Mouse (Mus musculus) midbrain, embryonic 13.5 days (tissue): Measurements from ENCODE around the gene Impdh2. TPM values are rescaled to one million over a fixed set of nuclear protein-coding genes. Genes with fewer than 3 reads are reported as not detected.

Source experiments
- ATAC-seq: fragments of 200-750 bp; cut with Nextera tagmentation; 2 replicates; pipeline ENCODE4 v1.8.0; 2017; ENCODE audit warnings: mild to moderate bottlenecking, moderate TSS enrichment, moderate library complexity
- H3K27ac ChIP-seq: fragments of 300-500 bp; sonication (generic); 2 replicates; pipeline ENCODE4 v1.5.1; 2015; ENCODE audit warnings: inconsistent platforms, mild to moderate bottlenecking, moderate library complexity
- H3K27me3 ChIP-seq: fragments of 300-500 bp; sonication (generic); 2 replicates; pipeline ENCODE4 v1.6.1; 2015; ENCODE audit warnings: mild to moderate bottlenecking, inconsistent platforms
- H3K36me3 ChIP-seq: fragments of 300-500 bp; sonication (generic); 2 replicates; pipeline ENCODE4 v1.6.1; 2015; ENCODE audit warnings: mild to moderate bottlenecking, inconsistent platforms
- H3K4me1 ChIP-seq: fragments of 300-500 bp; sonication (generic); replicated peaks from 2 replicates; pipeline ENCODE4 v1.6.1; 2015; ENCODE audit warnings: inconsistent platforms
- H3K4me2 ChIP-seq: fragments of 300-500 bp; sonication (generic); replicated peaks from 2 replicates; pipeline ENCODE4 v1.6.1; 2015; ENCODE audit warnings: moderate library complexity, mild to moderate bottlenecking, inconsistent platforms
- H3K4me3 ChIP-seq: fragments of 300-500 bp; sonication (generic); replicated peaks from 2 replicates; pipeline ENCODE4 v1.5.1; 2015; ENCODE audit warnings: mild to moderate bottlenecking, inconsistent platforms
- H3K9ac ChIP-seq: fragments of 300-500 bp; sonication (generic); replicated peaks from 2 replicates; pipeline ENCODE4 v1.6.1; 2015; ENCODE audit warnings: mild to moderate bottlenecking, inconsistent platforms
- H3K9me3 ChIP-seq: fragments of 300-500 bp; sonication (generic); 2 replicates; pipeline ENCODE4 v1.6.1; 2016; ENCODE audit warnings: mild to moderate bottlenecking, inconsistent platforms
- WGBS: fragments of 180-500 bp; shearing (Covaris S2); methylation state at CpG from one replicate; pipeline ENCODE4 v1.1.7; 2015; 5-methylcytosine and 5-hydroxymethylcytosine counted together
- polyA plus RNA-seq: library from polyadenylated mRNA; unstranded; fragments of >200 nt; fragmentation: Nextera tagmentation; extraction: Ambion mirVana; gene quantifications from 2 replicates; pipeline ENCODE4 v1.2.1, GENCODE M21; 2015

Gene Impdh2
- polyA plus RNA-seq, result 108 and 115 TPM in 2 replicates

DNA sequence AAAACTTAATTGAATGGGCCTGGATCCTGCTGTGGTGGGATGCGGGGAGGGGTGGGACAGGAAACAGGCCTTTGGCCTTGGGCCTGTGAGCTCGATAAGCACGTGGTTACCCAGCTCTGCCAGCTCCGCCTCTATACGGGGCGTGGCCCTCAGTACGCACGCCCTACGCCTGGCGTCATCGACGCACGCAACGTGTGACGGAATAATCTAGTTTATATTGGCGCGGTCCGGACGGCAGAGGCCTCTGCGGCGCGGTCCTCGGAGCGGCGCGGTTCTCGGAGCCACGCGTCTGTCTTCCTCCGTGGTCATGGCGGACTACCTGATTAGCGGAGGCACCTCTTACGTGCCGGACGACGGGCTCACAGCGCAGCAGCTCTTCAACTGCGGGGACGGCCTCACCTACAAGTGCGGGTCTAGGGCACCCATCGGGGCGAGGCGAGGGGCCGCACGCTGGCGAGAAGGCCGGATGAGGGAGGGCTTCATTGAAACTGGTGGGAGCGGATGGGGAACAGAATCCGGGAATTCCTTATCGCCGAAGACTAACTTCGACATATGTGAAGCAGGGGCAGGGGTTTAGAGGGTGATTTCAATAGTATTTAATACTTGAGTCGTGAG, at the start of gene Impdh2:
Gene Impdh2 (plus strand): TSS at position 60 of the 615 bp plus-strand sequence.
- Histone ChIP-seq H3K4me3 (peak within 1 kb of the TSS; percentile 59), H3K36me3 (peaks cover 79% of the 10 kb centered on the region), H3K4me1 (peaks cover 14% of the 10 kb centered on the region), H3K9me3 (no peaks in the 10 kb centered on the region), H3K4me2 (peak within 1 kb of the TSS; percentile 80), H3K27me3 (no peaks in the 10 kb centered on the region), H3K27ac (peak within 1 kb of the TSS; percentile 74), H3K9ac (peak within 1 kb of the TSS; percentile 82)
- WGBS, result under 1% methylated on average over 53 of the region's 53 CpGs
- peak; percentile 99 for ATAC-seq

DNA sequence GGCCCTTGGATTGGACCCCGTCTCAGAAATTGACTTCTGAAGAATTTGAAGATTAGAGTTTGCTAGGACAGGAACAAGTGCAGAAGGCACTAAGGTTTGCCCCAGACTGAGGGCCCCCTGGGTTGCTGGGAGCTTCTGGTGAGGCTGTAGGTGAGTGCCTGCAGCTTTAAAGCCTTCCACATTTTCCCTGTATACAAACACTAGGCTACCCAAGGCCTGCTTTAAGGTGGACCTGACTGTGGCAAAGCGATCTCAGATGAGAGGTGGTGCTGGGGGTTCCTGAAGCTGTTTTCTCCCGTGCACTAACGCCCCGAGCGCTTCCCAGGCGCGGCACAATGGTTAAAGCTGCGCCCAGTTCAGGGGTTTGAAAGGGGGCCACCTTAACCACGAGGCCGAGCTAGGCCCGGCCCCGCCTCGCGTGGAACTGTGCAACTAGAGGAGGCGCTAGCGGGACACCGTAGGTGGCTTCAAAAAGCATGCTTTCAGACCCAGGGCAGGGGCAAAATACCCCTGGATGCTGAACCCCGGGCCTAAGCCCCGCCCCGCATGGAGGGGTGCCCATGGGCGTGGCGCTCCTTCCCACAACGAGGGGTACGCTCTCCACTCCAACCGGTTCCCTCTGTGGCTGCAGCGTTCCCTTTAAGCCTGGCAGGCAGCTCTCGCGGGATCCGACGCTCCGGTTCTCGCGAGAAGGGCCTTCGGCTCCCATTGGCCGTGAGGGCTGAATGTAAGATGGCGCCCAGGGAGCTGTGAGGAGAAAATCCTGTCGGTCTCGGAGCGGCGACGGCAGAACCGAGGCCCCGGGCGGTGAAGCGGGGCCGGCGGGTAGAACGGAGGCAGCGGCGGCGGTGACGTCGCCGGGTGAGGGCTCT, 43.5 kb upstream of the Impdh2 start, which contains the start of gene Qrich1:
Gene Qrich1 (plus strand): TSS at position 427 of the 872 bp plus-strand sequence.
- H3K4me1 ChIP-seq, result peaks cover 31% of the 10 kb centered on the region
- 1% methylated on average over 55 of the region's 55 CpGs for WGBS
- peak; percentile 96 for ATAC-seq

DNA sequence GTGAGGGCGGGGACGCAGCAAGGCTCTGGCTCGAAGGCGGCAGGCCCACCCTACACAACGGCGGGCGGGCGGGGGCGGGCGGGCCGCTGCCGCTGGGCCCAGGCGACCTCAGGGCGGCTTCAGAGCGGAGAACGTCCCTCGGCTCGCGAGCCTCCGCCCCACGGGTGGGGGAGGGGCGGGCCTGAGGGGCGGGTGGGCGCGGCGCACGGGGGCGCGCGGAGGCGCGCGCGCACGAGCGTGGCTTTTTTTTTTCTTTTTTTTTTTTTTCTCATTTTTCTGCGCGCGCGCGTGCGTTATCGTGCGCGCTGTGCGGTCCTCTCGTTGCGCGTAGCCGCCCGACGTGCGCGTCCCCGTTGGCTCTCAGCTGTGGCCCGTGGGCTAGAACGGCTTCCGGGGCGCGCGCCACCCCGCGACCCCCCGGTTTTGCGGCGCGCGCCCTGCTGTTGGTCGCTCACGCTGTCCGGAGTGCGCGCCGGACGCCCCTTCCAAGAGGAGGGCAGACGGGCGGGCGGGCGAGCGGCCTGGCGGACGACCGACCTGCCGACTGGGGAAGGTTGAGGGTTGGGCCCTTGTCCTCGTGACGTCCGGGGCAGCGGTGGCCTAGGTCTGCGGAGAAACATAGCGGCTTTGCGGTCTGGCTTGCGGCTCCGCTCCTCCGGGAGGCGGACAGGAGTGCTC, 42.7 kb upstream of the Impdh2 start:
- Histone ChIP-seq H3K9me3 (no peaks in the 10 kb centered on the region), H3K4me2 (peak overlapping the region; percentile 79), H3K4me3 (peak overlapping the region; percentile 96), H3K9ac (peak overlapping the region; percentile 93), H3K4me1 (peaks cover 38% of the 10 kb centered on the region), H3K36me3 (peaks cover 34% of the 10 kb centered on the region), H3K27ac (peak overlapping the region; percentile 99), H3K27me3 (no peaks in the 10 kb centered on the region)
- ATAC-seq, result peak; percentile 88
- under 1% methylated on average over 76 of the region's 95 CpGs for WGBS

More for the DNA sequence above, 43.5 kb upstream of the Impdh2 start, which contains the start of gene Qrich1:
- H3K9me3 ChIP-seq, result no peaks in the 10 kb centered on the region
- peak within 1 kb of the TSS; percentile 79 for H3K4me2 ChIP-seq
- H3K27me3 ChIP-seq, result no peaks in the 10 kb centered on the region
- H3K36me3 ChIP-seq, result peaks cover 41% of the 10 kb centered on the region
- peak within 1 kb of the TSS; percentile 96 for H3K4me3 ChIP-seq
- H3K9ac ChIP-seq, result peak within 1 kb of the TSS; percentile 93
- H3K27ac ChIP-seq, result peak within 1 kb of the TSS; percentile 99

DNA sequence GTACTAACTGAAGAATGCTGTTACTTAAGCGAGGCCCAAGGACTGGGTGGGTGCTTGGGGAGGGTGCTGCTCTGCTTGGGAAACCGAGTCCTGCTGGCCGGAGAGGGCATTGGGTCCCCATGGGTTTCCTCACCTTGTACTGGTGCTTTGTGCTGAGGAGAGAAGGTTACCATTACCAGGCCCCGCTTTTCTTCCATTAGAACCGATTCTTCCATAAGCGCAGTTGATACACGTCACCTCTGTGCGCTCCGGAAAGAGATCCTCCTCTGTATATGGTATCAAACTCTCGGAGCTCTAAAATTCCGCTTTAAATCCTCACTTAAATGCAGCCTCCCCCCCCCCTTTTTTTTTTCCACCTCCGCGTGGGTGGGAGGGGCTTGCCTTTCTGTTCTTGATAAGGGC, 42.2 kb upstream of the Impdh2 start:
- Histone ChIP-seq H3K36me3 (peaks cover 28% of the 10 kb centered on the region), H3K27ac (peak overlapping the region; percentile 99), H3K4me3 (peak overlapping the region; percentile 96), H3K27me3 (no peaks in the 10 kb centered on the region), H3K4me1 (peaks cover 38% of the 10 kb centered on the region), H3K4me2 (peak overlapping the region; percentile 79), H3K9me3 (no peaks in the 10 kb centered on the region), H3K9ac (peak overlapping the region; percentile 93)
- 0% methylated on average over 13 of the region's 13 CpGs for WGBS
- no peak for ATAC-seq

DNA sequence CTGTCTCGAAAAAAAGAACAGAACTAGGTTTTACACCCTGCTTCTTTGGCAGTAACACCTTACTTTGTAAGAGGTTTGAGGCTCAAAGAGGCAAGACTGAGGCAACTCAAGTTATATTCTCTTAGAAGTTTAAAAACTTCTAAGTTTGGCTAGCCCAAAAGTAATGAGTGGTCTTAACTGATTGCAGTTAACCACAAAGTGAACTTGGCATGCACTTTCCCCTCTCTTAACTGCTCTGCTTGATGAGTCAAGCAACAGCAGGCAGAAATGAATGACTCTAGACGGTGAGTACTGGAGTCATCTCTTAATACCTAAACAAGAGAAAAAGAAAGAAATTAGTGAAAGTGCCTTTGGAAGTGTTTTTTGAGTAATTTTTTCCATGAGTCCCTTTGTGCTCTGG, 38.5 kb upstream of the Impdh2 start:
- no peaks in the 10 kb centered on the region for H3K27me3 ChIP-seq
- no peak overlapping the region for H3K9ac ChIP-seq
- WGBS, result 93% methylated on average over 2 of the region's 2 CpGs
- no peak for ATAC-seq
- no peak overlapping the region for H3K27ac ChIP-seq
- H3K36me3 ChIP-seq, result peaks cover 7% of the 10 kb centered on the region; the same call in 1 of the 2 replicates
- H3K4me1 ChIP-seq, result peaks cover 31% of the 10 kb centered on the region
- H3K4me2 ChIP-seq, result no peak overlapping the region
- no peaks in the 10 kb centered on the region for H3K9me3 ChIP-seq
- no peak overlapping the region for H3K4me3 ChIP-seq

DNA sequence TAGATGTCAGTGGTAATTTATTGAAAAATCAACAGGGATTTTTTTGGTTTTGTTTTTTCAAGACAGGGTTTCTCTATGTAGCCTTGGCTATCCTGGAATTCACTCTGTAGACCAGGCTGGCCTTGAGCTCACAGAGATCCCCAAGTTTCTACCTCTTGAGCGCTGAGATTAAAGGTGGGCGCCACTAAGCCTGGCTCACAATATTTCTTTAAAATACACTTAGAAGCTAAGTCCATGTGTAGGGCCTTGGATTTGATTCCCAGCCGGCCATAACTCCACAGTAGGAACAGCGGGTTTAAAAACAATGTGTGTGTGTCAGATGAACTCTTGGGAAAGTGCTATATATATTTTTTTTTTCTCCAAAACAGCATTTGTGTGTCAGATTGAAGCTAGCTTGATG, 36.7 kb upstream of the Impdh2 start:
- H3K9me3 ChIP-seq, result no peaks in the 10 kb centered on the region
- ATAC-seq, result no peak
- no peak overlapping the region for H3K4me3 ChIP-seq
- H3K4me1 ChIP-seq, result peaks cover 31% of the 10 kb centered on the region
- H3K4me2 ChIP-seq, result no peak overlapping the region
- H3K36me3 ChIP-seq, result peaks cover 10% of the 10 kb centered on the region
- no peak overlapping the region for H3K9ac ChIP-seq
- no peaks in the 10 kb centered on the region for H3K27me3 ChIP-seq
- 94% methylated on average over 4 of the region's 4 CpGs for WGBS
- no peak overlapping the region for H3K27ac ChIP-seq

DNA sequence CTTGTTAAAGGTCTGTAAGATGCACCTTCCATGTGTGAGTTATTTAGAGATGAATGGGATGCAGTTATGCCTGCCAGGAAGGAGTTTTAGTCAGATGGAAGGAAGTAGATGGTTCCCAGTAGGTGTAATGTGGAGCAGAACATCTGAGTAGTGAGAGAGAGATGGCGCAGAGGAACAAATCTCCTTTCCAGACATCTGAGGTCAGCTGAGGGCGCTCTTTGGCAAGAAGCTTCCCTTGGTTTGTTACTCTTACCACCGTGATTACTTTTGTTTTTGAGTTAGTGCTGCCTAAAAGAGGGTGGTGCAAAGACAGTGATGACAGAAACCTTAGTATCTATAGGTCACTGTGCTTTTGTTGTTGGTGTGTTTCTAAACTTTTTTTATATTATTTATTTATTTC, 34.7 kb upstream of the Impdh2 start:
- Histone ChIP-seq H3K4me3 (no peak overlapping the region), H3K9me3 (no peaks in the 10 kb centered on the region), H3K4me2 (no peak overlapping the region), H3K36me3 (peaks cover 30% of the 10 kb centered on the region), H3K27ac (no peak overlapping the region), H3K27me3 (no peaks in the 10 kb centered on the region), H3K4me1 (peaks cover 13% of the 10 kb centered on the region), H3K9ac (no peak overlapping the region)
- ATAC-seq, result no peak
- WGBS, result 91% methylated on average over 3 of the region's 3 CpGs

DNA sequence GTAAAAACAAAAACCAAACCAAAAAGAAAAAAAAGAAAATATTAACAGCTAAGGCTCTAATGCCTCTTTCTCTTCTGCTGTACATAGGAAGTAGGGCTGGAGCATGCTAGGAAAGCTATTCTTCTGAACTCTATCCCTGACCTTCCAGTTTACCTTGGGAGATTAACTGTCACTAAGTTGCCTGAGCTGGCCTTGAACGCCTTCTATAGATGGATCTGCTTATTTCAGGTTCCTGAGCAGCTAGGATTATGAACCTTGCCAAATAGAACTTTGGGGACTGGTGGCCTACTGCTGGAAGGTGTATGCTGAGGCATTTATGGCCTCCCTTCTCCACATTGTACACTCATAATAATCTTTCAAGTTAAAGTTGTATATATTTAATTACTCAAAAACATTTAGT, 29.1 kb upstream of the Impdh2 start:
- H3K36me3 ChIP-seq, result peaks cover 76% of the 10 kb centered on the region
- WGBS, result 89% methylated on average over 1 of the region's 1 CpGs
- no peak overlapping the region for H3K4me2 ChIP-seq

DNA sequence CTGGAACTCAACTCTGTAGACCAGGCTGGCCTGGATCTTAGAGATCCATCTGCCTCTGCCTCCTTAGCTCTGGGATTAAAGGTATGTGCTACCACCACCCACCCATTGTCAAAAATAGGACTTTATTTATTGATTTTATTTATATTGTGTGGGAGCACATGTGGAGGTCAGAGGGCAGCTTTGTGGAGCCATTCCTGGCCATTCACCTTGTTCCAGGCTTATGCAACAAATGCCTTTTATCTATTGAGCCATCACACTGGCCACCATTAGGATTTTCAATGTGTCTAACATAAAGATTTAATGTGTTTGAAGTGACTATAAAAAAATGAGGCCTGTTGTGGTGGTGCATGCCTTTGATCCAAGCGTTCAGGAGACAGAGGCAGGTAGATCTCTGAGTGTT, 28.6 kb upstream of the Impdh2 start:
- no peak overlapping the region for H3K27ac ChIP-seq
- H3K4me1 ChIP-seq, result no peaks in the 10 kb centered on the region
- no peak for ATAC-seq
- H3K4me2 ChIP-seq, result no peak overlapping the region
- no peak overlapping the region for H3K9ac ChIP-seq
- H3K4me3 ChIP-seq, result no peak overlapping the region
- WGBS, result 94% methylated on average over 1 of the region's 1 CpGs
- H3K9me3 ChIP-seq, result no peaks in the 10 kb centered on the region
- H3K36me3 ChIP-seq, result peaks cover 81% of the 10 kb centered on the region
- no peaks in the 10 kb centered on the region for H3K27me3 ChIP-seq

More for the DNA sequence above, 29.1 kb upstream of the Impdh2 start:
- Histone ChIP-seq H3K4me1 (no peaks in the 10 kb centered on the region), H3K4me3 (no peak overlapping the region), H3K27ac (no peak overlapping the region), H3K9ac (no peak overlapping the region), H3K9me3 (no peaks in the 10 kb centered on the region), H3K27me3 (no peaks in the 10 kb centered on the region)
- no peak for ATAC-seq

DNA sequence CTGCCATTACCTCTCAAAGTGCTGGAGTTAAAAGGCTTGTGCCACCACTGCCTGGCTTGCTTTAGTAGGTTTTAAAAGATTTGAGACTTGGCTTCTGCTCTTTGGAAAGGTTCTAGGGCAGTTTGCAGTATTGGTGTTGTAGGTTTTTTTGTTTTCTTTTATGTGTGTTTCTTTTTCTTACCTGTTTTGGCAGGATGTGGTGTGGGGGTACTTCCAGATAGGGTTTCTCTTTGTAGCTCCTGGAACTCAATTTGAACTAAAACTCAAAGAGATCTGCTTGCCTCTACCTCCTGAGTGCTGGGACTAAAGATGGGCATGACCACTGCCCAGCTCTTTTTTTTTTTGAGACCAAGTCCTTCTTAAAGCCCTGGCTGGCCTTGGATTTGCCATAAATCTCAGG, 19.2 kb upstream of the Impdh2 start:
- peaks cover 92% of the 10 kb centered on the region for H3K36me3 ChIP-seq
- H3K4me1 ChIP-seq, result no peaks in the 10 kb centered on the region
- H3K4me3 ChIP-seq, result no peak overlapping the region
- H3K4me2 ChIP-seq, result no peak overlapping the region
- no peak for ATAC-seq
- H3K27ac ChIP-seq, result no peak overlapping the region
- no peaks in the 10 kb centered on the region for H3K9me3 ChIP-seq
- H3K9ac ChIP-seq, result no peak overlapping the region
- H3K27me3 ChIP-seq, result no peaks in the 10 kb centered on the region

DNA sequence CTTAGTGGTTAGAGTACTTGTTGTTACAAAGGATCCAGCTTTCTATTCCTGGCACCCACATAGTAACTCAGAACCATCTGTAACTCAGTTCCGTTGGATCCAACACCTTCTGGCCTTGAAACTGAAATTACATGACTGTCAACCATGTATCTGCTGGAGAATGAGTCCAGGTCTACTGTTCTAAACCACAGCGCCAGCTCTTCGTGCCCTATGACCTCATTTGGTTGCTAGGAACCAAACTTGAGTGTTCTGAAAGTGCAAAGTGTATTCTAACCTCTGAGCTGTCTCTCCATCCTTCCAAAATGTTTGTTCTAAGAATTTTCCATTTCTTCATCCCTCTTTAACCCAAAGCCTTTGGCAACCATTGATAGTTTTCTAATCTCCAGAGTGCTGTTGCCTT, 14.1 kb upstream of the Impdh2 start:
- no peaks in the 10 kb centered on the region for H3K9me3 ChIP-seq
- H3K27me3 ChIP-seq, result no peaks in the 10 kb centered on the region
- H3K27ac ChIP-seq, result no peak overlapping the region
- ATAC-seq, result no peak
- peaks cover 88% of the 10 kb centered on the region for H3K36me3 ChIP-seq
- no peak overlapping the region for H3K9ac ChIP-seq
- no peaks in the 10 kb centered on the region for H3K4me1 ChIP-seq
- H3K4me2 ChIP-seq, result no peak overlapping the region
- no peak overlapping the region for H3K4me3 ChIP-seq
- 89% methylated on average over 3 of the region's 3 CpGs for WGBS

DNA sequence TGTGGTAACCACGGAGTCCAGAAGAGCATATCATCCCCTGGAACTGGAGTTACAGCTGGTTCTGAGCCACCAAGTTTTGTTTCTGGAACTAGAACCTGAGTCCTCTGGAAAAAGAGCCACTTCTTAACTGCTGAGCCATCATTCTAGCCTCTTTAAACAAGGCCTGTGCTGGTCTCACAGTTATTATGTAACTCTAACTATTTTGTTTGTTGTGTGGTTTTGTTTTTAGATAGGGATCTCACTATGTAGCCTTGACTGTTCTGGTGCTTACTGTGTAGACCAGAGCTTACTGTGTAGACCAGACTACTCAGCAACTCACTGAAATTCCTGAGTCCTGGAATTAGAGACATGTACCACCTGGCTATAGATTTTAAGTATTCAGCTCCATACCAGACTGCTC, 13.2 kb upstream of the Impdh2 start:
- Histone ChIP-seq H3K9ac (no peak overlapping the region), H3K4me3 (no peak overlapping the region), H3K9me3 (no peaks in the 10 kb centered on the region), H3K27ac (no peak overlapping the region), H3K36me3 (peaks cover 85% of the 10 kb centered on the region), H3K4me2 (no peak overlapping the region), H3K27me3 (no peaks in the 10 kb centered on the region), H3K4me1 (no peaks in the 10 kb centered on the region)
- no peak for ATAC-seq
- 90% methylated on average over 1 of the region's 1 CpGs for WGBS
